Mouse (Mus musculus): ENCODE measurements around the gene Sync. TPM values are rescaled to one million over a fixed set of nuclear protein-coding genes. Genes with fewer than 3 reads are reported as not detected.

Sync gene
- polyA plus RNA-seq, 1 experiment from 2014 or later = 0.67 TPM

DNA sequence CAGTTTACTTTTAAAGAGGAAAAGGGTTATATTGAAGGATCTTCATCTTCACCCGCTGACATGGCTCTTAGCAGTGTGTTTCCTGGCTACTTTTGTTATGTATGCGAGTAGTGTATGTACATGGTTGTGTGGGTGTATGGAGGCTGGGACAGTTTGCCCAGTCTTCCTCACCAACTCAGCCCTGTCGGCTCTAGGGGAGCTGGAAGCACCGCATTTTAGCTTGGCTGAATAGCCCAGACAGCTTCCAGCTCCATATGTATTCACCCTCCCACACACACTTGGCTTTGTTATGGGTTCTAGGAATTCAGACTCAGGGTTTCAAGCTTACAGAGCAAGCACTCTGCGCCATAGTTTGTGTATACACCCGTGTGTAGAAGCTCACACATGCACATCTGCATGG lies 63.7 kb downstream of the Sync start:
- no peak for ATAC-seq
- Histone ChIP-seq H3K9me3 (no peaks in the 10 kb centered on the region), H3K4me1 (replicated peaks) (no peaks in the 10 kb centered on the region), H3K4me2 (replicated peaks) (no peak overlapping the region), H3K9ac (replicated peaks) (no peak overlapping the region), H3K4me3 (replicated peaks) (no peak overlapping the region), H3K36me3 (peaks cover 55% of the 10 kb centered on the region), H3K27ac (no peak overlapping the region), H3K27me3 (no peaks in the 10 kb centered on the region)
- WGBS = 75% methylated on average over 6 of the region's 6 CpGs

DNA sequence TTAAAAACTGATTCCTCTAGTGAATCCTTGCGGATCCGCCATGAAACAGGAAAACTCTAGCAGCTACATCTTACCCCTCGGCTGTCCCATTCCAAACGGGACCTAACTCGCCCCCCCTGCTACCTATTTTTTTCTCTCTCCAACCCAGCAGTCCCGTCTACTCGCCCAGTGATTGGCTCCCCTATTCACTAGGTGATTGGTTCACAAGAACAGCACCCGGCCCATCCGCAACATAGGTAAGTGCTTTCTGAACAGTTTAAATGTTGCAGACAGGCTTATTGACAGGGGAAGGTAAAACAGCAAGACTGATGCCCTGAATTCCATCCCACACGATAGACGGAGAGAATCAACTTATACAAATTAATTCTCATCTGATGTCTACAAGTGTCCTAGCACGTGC lies 65.8 kb downstream of the Sync start:
- ATAC-seq = no peak
- Histone ChIP-seq H3K9ac (replicated peaks) (no peak overlapping the region), H3K36me3 (peaks cover 64% of the 10 kb centered on the region), H3K9me3 (no peaks in the 10 kb centered on the region), H3K4me3 (replicated peaks) (no peak overlapping the region), H3K27me3 (no peaks in the 10 kb centered on the region), H3K27ac (no peak overlapping the region), H3K4me2 (replicated peaks) (no peak overlapping the region), H3K4me1 (replicated peaks) (no peaks in the 10 kb centered on the region)
- WGBS = 92% methylated on average over 12 of the region's 12 CpGs

DNA sequence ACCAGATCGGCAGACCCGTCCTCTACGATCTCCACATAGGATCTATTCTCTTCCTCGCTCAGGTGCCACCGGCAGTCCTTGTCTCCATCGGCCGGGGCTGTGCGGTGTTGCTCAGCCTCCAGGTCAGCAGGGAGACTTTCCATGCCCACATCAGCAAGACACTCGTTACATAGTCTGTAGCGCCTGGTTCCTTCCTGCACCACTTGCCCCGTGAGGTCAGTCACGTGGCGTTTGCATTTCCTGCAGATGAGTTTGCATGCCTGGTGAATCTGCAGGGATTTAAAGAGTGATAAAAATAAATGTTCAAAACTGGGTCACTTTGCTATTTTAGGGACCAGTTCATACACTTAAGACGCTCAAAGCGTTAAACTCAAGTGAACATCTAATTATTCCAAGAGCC lies 66.8 kb downstream of the Sync start:
- no peaks in the 10 kb centered on the region for H3K9me3 ChIP-seq
- H3K27me3 ChIP-seq = no peaks in the 10 kb centered on the region
- no peak overlapping the region for H3K4me3 ChIP-seq (replicated peaks)
- H3K36me3 ChIP-seq = peaks cover 66% of the 10 kb centered on the region
- ATAC-seq = no peak
- H3K9ac ChIP-seq (replicated peaks) = no peak overlapping the region
- 86% methylated on average over 15 of the region's 15 CpGs for WGBS
- no peaks in the 10 kb centered on the region for H3K4me1 ChIP-seq (replicated peaks)
- no peak overlapping the region for H3K27ac ChIP-seq
- no peak overlapping the region for H3K4me2 ChIP-seq (replicated peaks)

DNA sequence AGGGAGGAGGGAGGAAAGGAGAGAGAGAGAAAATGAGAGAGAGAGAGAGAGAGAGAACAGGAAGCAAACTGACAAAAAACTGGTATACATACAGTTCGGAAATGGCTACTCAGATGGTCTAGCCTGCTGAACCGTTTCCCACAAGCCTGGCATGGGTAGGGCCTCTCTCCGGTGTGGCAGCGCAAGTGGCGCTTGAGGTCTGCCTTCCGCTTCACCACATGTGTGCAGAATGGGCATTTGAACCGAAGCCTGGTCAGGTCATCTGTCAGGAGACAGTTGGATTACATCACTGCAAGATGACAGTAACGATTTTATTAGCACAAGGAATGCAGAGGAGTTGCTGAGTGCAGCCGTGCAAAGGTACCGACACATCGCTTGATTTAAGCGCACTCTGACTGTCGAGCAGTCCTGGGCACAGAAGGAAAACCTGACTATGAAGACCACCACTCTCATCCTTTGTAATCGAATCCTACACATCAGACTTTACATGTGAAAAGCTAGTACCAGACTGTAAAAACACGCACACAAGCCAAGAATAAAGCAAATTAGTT lies 70.3 kb downstream of the Sync start:
- Histone ChIP-seq H3K9ac (replicated peaks) (no peak overlapping the region), H3K9me3 (no peaks in the 10 kb centered on the region), H3K36me3 (peaks cover 63% of the 10 kb centered on the region), H3K4me1 (replicated peaks) (no peaks in the 10 kb centered on the region), H3K4me2 (replicated peaks) (no peak overlapping the region), H3K4me3 (replicated peaks) (no peak overlapping the region), H3K27ac (no peak overlapping the region), H3K27me3 (no peaks in the 10 kb centered on the region)
- WGBS = 86% methylated on average over 15 of the region's 15 CpGs
- ATAC-seq = no peak

Small RNAs within 50 kb of the gene (microRNA-seq; reads per million reads assigned to microRNA genes)
- gene Gm22994 = not detected

Other genes starting within 250 kb of the Sync start
- gene Rnf19b, start 229.3 kb upstream of the Sync start, polyA plus RNA-seq (2015; fragmentation: Nextera tagmentation; extraction: Ambion mirVana) = 21.5 and 22.1 TPM in 2 replicates
- gene Tmem54, start 182.1 kb upstream of the Sync start, polyA plus RNA-seq (2015; fragmentation: Nextera tagmentation; extraction: Ambion mirVana) = not detected in 2 replicates
- gene Hpca, start 165.6 kb upstream of the Sync start, polyA plus RNA-seq (2015; fragmentation: Nextera tagmentation; extraction: Ambion mirVana) = 17.1 and 17.9 TPM in 2 replicates
- 1.9 and 2.0 TPM in 2 replicates for gene Fndc5, start 150.6 kb upstream of the Sync start, polyA plus RNA-seq (2015; fragmentation: Nextera tagmentation; extraction: Ambion mirVana)
- 19.9 and 21.3 TPM in 2 replicates for gene S100pbp, start 97.9 kb upstream of the Sync start, polyA plus RNA-seq (2015; fragmentation: Nextera tagmentation; extraction: Ambion mirVana)
- gene Yars, start 97.9 kb upstream of the Sync start, polyA plus RNA-seq (2015; fragmentation: Nextera tagmentation; extraction: Ambion mirVana) = 102 and 115 TPM in 2 replicates
- gene C77080, start 26.2 kb upstream of the Sync start, polyA plus RNA-seq (2015; fragmentation: Nextera tagmentation; extraction: Ambion mirVana) = 5.1 and 5.4 TPM in 2 replicates
- gene Rbbp4, start 47.8 kb downstream of the Sync start, polyA plus RNA-seq (2015; fragmentation: Nextera tagmentation; extraction: Ambion mirVana) = 419 and 460 TPM in 2 replicates
- gene Zbtb8os, start 48.1 kb downstream of the Sync start, polyA plus RNA-seq (2015; fragmentation: Nextera tagmentation; extraction: Ambion mirVana) = 28.0 and 32.2 TPM in 2 replicates
- gene Zbtb8a, start 90.5 kb downstream of the Sync start, polyA plus RNA-seq (2015; fragmentation: Nextera tagmentation; extraction: Ambion mirVana) = 17.2 and 19.7 TPM in 2 replicates
- 12.0 TPM in 2 replicates for gene Zbtb8b, start 153.2 kb downstream of the Sync start, polyA plus RNA-seq (2015; fragmentation: Nextera tagmentation; extraction: Ambion mirVana)
- gene Bsdc1, start 174.0 kb downstream of the Sync start, polyA plus RNA-seq (2015; fragmentation: Nextera tagmentation; extraction: Ambion mirVana) = 34.0 and 36.7 TPM in 2 replicates
- gene Tssk3, start 203.4 kb downstream of the Sync start, polyA plus RNA-seq (2015; fragmentation: Nextera tagmentation; extraction: Ambion mirVana) = 0.16 and 0.26 TPM in 2 replicates
- gene Fam229a, start 203.6 kb downstream of the Sync start, polyA plus RNA-seq (2015; fragmentation: Nextera tagmentation; extraction: Ambion mirVana) = not detected in 2 replicates
- 1,749 and 1,885 TPM in 2 replicates for gene Marcksl1, start 226.0 kb downstream of the Sync start, polyA plus RNA-seq (2015; fragmentation: Nextera tagmentation; extraction: Ambion mirVana)